Mouse (Mus musculus) induced T-regulatory cell, adult 2 months (primary cell): ENCODE measurements at regions not wholly inside any gene's neighbourhood (a gene's known extent, or its start where the extent isn't known, plus 50 kb on each side); places are given as distances from the start of the nearest gene placed in this dataset.

Experiments
- DNase-seq: peaks from one replicate; pipeline ENCODE4 v3.0.0-alpha.2; 2012; ENCODE audit warnings: low read depth

- DNase-seq: no peak
Measured at GRCm38 (mm10) chr3:147537584-147537983, 685.4 kb downstream of the Ttll7 start.

- no peak for DNase-seq
Measured at GRCm38 (mm10) chr3:147532196-147532595, 680.0 kb downstream of the Ttll7 start.

DNA sequence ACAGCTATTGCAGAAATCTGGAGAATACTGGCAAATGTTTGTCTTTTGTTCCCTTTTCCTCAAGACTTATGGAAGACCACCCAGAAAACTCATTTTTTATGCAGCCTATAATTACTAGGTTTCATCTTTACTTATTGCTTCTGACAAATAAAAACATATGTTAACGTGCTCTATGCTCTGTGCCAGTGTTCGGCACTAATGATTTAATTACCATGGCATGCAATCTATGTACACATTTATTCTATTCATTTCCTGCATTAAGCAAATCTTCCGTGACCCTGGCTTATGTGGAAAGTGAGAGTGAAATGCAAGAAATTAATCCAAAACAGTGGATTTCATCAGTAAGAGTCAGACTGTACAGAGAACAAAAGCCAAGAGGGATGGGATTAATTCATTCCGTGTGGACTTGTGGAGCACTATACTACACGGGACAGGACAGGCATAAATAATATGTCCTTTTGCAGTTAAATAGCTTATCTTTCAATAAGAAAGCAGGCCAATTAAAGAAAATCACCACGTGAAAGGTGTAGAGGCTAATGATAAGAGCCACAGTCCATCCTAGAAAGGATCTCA, 679.5 kb downstream of the Ttll7 start:
- DNase-seq: no peak
